ENCODE assay signal across 9 mouse cellular contexts in genomic region chr5:64274296-64274695, GRCm38 (mm10).
"Had no signal": no experiment of that assay in that cellular context is flagged by ENCODE, and none has a peak within 500 bp of the region (broad histone marks: within the 10 kb centered on the region; RNA-seq: fewer than 3 reads in every experiment).

No protein-coding gene starts in this region.

- DNase-seq: layer of hippocampus, postnatal 36 days; liver, embryonic 13.5 days; lung, adult 2 months; right cerebral cortex, postnatal 25 days; thymus, adult 18-20 months had no signal

- H3K27ac ChIP-seq: left cerebral cortex, adult 2 months; liver, embryonic 13.5 days; neural tube, embryonic 13.5 days; stomach, embryonic 15.5 days had no signal

- H3K4me3 ChIP-seq: left cerebral cortex, adult 2 months; liver, embryonic 13.5 days; neural tube, embryonic 13.5 days; stomach, embryonic 15.5 days had no signal

- H3K9ac ChIP-seq: liver, embryonic 13.5 days; neural tube, embryonic 13.5 days; stomach, embryonic 15.5 days had no signal

- H3K27me3 ChIP-seq: liver, embryonic 13.5 days; neural tube, embryonic 13.5 days; stomach, embryonic 15.5 days had no signal

- H3K4me2 ChIP-seq: liver, embryonic 13.5 days; midbrain, embryonic 11.5 days; neural tube, embryonic 13.5 days; stomach, embryonic 15.5 days had no signal

- H3K9me3 ChIP-seq: liver, embryonic 13.5 days; neural tube, embryonic 13.5 days; stomach, embryonic 15.5 days had no signal
